Mouse (Mus musculus) liver, embryonic 11.5 days (tissue): Measurements from ENCODE around the gene Gm14124. TPM values are rescaled to one million over a fixed set of nuclear protein-coding genes. Genes with fewer than 3 reads are reported as not detected.
A peak's percentile ranks its signal among the peaks of the same experiment; 100 is the strongest.
"Not testable (repeated sequence)": the region's sequence is repeated elsewhere in the genome, so short reads cannot be mapped to it uniquely, and the experiment has no call there.

Experiments
- ATAC-seq: fragments of 200-750 bp; cut with Nextera tagmentation; replicated peaks from 2 replicates; pipeline ENCODE4 v1.8.0; 2017; ENCODE audit warnings: moderate number of reproducible peaks, mild to moderate bottlenecking, moderate TSS enrichment, moderate library complexity; ENCODE audit not compliant: low FRiP score
- DNase-seq: peaks from one replicate; pipeline ENCODE4 v3.0.0-alpha.2; 2017; ENCODE audit warnings: low spot score
- H3K27ac ChIP-seq: fragments of 300-500 bp; sonication (generic); 2 replicates; pipeline ENCODE4 v1.5.1; 2014; ENCODE audit warnings: mild to moderate bottlenecking, low read depth, low read length, control low read depth
- H3K27me3 ChIP-seq: fragments of 300-500 bp; sonication (generic); replicated peaks from 2 replicates; pipeline ENCODE4 v1.6.1; 2014; ENCODE audit warnings: low read length, mixed read lengths; ENCODE audit not compliant: control insufficient read depth, insufficient read depth
- H3K36me3 ChIP-seq: fragments of 300-500 bp; sonication (generic); 2 replicates; pipeline ENCODE4 v1.6.1; 2014; ENCODE audit warnings: mild to moderate bottlenecking, low read length, moderate library complexity, mixed read lengths; ENCODE audit not compliant: control insufficient read depth, insufficient read depth
- H3K4me1 ChIP-seq: fragments of 300-500 bp; sonication (generic); replicated peaks from 2 replicates; pipeline ENCODE4 v1.6.1; 2014; ENCODE audit warnings: low read length, mixed read lengths; ENCODE audit not compliant: control insufficient read depth, insufficient read depth
- H3K4me2 ChIP-seq: fragments of 300-500 bp; sonication (generic); 2 replicates; pipeline ENCODE4 v1.6.1; 2014; ENCODE audit warnings: mild to moderate bottlenecking, control low read depth, moderate library complexity
- H3K4me3 ChIP-seq: fragments of 300-500 bp; sonication (generic); 2 replicates; pipeline ENCODE4 v1.5.1; 2014; ENCODE audit warnings: low read depth, low read length, control low read depth
- H3K9ac ChIP-seq: fragments of 300-500 bp; sonication (generic); 2 replicates; pipeline ENCODE4 v1.6.1; 2014; ENCODE audit warnings: low read depth, low read length, control low read depth
- H3K9me3 ChIP-seq: fragments of 300-500 bp; sonication (generic); 2 replicates; pipeline ENCODE4 v1.6.1; 2016; ENCODE audit warnings: low read length, inconsistent platforms, mixed read lengths; ENCODE audit not compliant: control insufficient read depth
- WGBS: fragments of 180-500 bp; shearing (Covaris S2); extraction: QIAGEN DNeasy Blood & Tissue Kit; methylation state at CpG from one replicate; pipeline ENCODE4 v1.1.7; 2014; 5-methylcytosine and 5-hydroxymethylcytosine counted together
- polyA plus RNA-seq: library from polyadenylated mRNA; unstranded; fragments of >200 nt; fragmentation: Nextera tagmentation; extraction: Ambion mirVana; gene quantifications from 2 replicates; pipeline ENCODE4 v1.2.1, GENCODE M21; 2014

Gene Gm14124
- polyA plus RNA-seq, 1 experiment from 2014 or later: not detected

GRCm38 (mm10) chr2:150307183-150307773 lies 50.0 kb downstream of the Gm14124 start:
- Histone ChIP-seq H3K4me3 (no peak overlapping the region), H3K9ac (no peak overlapping the region), H3K9me3 (no peaks in the 10 kb centered on the region), H3K27me3 (no peaks in the 10 kb centered on the region), H3K4me2 (no peak overlapping the region), H3K36me3 (no peaks in the 10 kb centered on the region), H3K4me1 (no peaks in the 10 kb centered on the region), H3K27ac (no peak overlapping the region)
- no peak for DNase-seq
- 72% methylated on average over 10 of the region's 10 CpGs for WGBS
- ATAC-seq: no peak

- peak; percentile 99 for ATAC-seq
- peak; percentile 78 for DNase-seq
- 8% methylated on average over 19 of the region's 19 CpGs for WGBS
- H3K9me3 ChIP-seq, H3K36me3 ChIP-seq, H3K4me1 ChIP-seq, H3K27me3 ChIP-seq, H3K27ac ChIP-seq: not testable (repeated sequence)
- Histone ChIP-seq H3K4me2 (peak overlapping the region; percentile 63), H3K9ac (peak overlapping the region; percentile 70), H3K4me3 (peak overlapping the region; percentile 61)
These were observed 53.9 kb downstream of the Gm14124 start for GRCm38 (mm10) chr2:150310952-150311884.

- peaks cover 12% of the 10 kb centered on the region for H3K36me3 ChIP-seq
These were observed 58.8 kb downstream of the Gm14124 start for GRCm38 (mm10) chr2:150316140-150316539.

GRCm38 (mm10) chr2:150318973-150319372 lies 61.7 kb downstream of the Gm14124 start:
- no peak for ATAC-seq
- peaks cover 16% of the 10 kb centered on the region for H3K36me3 ChIP-seq
- H3K27ac ChIP-seq: no peak overlapping the region
- no peak overlapping the region for H3K4me3 ChIP-seq
- no peak for DNase-seq
- H3K4me1 ChIP-seq: no peaks in the 10 kb centered on the region
- peaks cover 7% of the 10 kb centered on the region for H3K9me3 ChIP-seq
- H3K27me3 ChIP-seq: no peaks in the 10 kb centered on the region
- H3K9ac ChIP-seq: no peak overlapping the region
- no peak overlapping the region for H3K4me2 ChIP-seq
- 96% methylated on average over 1 of the region's 1 CpGs for WGBS

More at GRCm38 (mm10) chr2:150316140-150316539, 58.8 kb downstream of the Gm14124 start:
- H3K9ac ChIP-seq: no peak overlapping the region
- H3K27ac ChIP-seq: no peak overlapping the region
- no peak overlapping the region for H3K4me2 ChIP-seq
- no peak overlapping the region for H3K4me3 ChIP-seq
- no peak for DNase-seq
- H3K4me1 ChIP-seq: no peaks in the 10 kb centered on the region
- peaks cover 4% of the 10 kb centered on the region for H3K9me3 ChIP-seq
- ATAC-seq: no peak
- no peaks in the 10 kb centered on the region for H3K27me3 ChIP-seq

Other genes starting within 250 kb of the Gm14124 start
- gene Zfp120, start 120.8 kb upstream of the Gm14124 start, polyA plus RNA-seq: 6.9 and 7.4 TPM in 2 replicates
- not detected in 2 replicates for gene Gm10770, start 77.8 kb upstream of the Gm14124 start, polyA plus RNA-seq
- gene Gm14139, start 75.8 kb upstream of the Gm14124 start, polyA plus RNA-seq: not detected in 2 replicates
- gene Zfp937, start 39.4 kb upstream of the Gm14124 start, polyA plus RNA-seq: 4.1 and 4.5 TPM in 2 replicates
- 2.4 and 3.3 TPM in 2 replicates for gene Gm21994, start 1.9 kb upstream of the Gm14124 start, polyA plus RNA-seq
- gene Gm10130, start 66.2 kb downstream of the Gm14124 start, polyA plus RNA-seq: 1.5 and 2.7 TPM in 2 replicates
- 4.4 TPM in 2 replicates for gene 3300002I08Rik, start 105.2 kb downstream of the Gm14124 start, polyA plus RNA-seq
- gene Zfp442, start 194.0 kb downstream of the Gm14124 start, polyA plus RNA-seq: 3.1 and 4.0 TPM in 2 replicates
- gene Zfp345, start 227.6 kb downstream of the Gm14124 start, polyA plus RNA-seq: 0.14 and 0.29 TPM in 2 replicates